Mouse (Mus musculus) MEL (cell line): ENCODE data around the gene Pcbp4.

ENCODE experiments used
- BHLHE40 ChIP-seq: IDR thresholded peaks from 2 replicates; pipeline ENCODE4 v1.6.1; 2012; ENCODE audit warnings: low read depth, mild to moderate bottlenecking, inconsistent platforms, low read length, improper control_type of control experiment, borderline replicate concordance
- CHD1 ChIP-seq: IDR thresholded peaks from 2 replicates; pipeline ENCODE4 v1.6.1; 2012; ENCODE audit warnings: low read depth, mild to moderate bottlenecking, inconsistent platforms, low read length, improper control_type of control experiment
- CTCF ChIP-seq, 3 experiments: IDR thresholded peaks in 2 of 3; conservative IDR thresholded peaks in 1 of 3; 2 replicates each; pipeline ENCODE4 v1.5.1; 2011 to 2012; ENCODE audit warnings: low read length in 3 of 3, low read depth in 2 of 3, mild to moderate bottlenecking in 2 of 3, improper control_type of control experiment in 1 of 3, inconsistent platforms in 1 of 3, mixed read lengths in 1 of 3, moderate library complexity in 1 of 3; ENCODE audit not compliant: control insufficient read depth in 1 of 3, insufficient read depth in 1 of 3, poor library complexity in 1 of 3, severe bottlenecking in 1 of 3
- ETS1 ChIP-seq: IDR thresholded peaks from 2 replicates; pipeline ENCODE4 v1.6.1; 2012; ENCODE audit warnings: low read depth, mild to moderate bottlenecking, inconsistent platforms, low read length, improper control_type of control experiment, moderate library complexity
- GABPA ChIP-seq: IDR thresholded peaks from 2 replicates; pipeline ENCODE4 v1.6.1; 2012; ENCODE audit warnings: low read depth, mild to moderate bottlenecking, inconsistent platforms, low read length, improper control_type of control experiment, moderate library complexity
- MAFK ChIP-seq: IDR thresholded peaks from 2 replicates; pipeline ENCODE4 v1.6.1; 2011; ENCODE audit warnings: low read depth, mild to moderate bottlenecking, low read length, improper control_type of control experiment, borderline replicate concordance
- MAZ ChIP-seq: IDR thresholded peaks from 2 replicates; pipeline ENCODE4 v1.6.1; 2012; ENCODE audit warnings: low read depth, mild to moderate bottlenecking, inconsistent platforms, low read length, improper control_type of control experiment
- MXI1 ChIP-seq: IDR thresholded peaks from 2 replicates; pipeline ENCODE4 v1.6.1; 2011; ENCODE audit warnings: mild to moderate bottlenecking, low read depth, low read length, improper control_type of control experiment
- MYC ChIP-seq: IDR thresholded peaks from 2 replicates; pipeline ENCODE4 v1.6.1; 2011; ENCODE audit warnings: low read depth, mild to moderate bottlenecking, low read length, improper control_type of control experiment, moderate library complexity
- NELFE ChIP-seq: IDR thresholded peaks from 2 replicates; pipeline ENCODE4 v1.6.1; 2011; ENCODE audit warnings: low read depth, low read length, improper control_type of control experiment
- POLR2A ChIP-seq, 2 experiments: IDR thresholded peaks; 2 replicates each; pipeline ENCODE4 v1.6.1; 2011 to 2012; ENCODE audit warnings: low read length in 2 of 2, mild to moderate bottlenecking in 2 of 2, control low read depth in 1 of 2, improper control_type of control experiment in 1 of 2, low read depth in 1 of 2, moderate library complexity in 1 of 2; ENCODE audit not compliant: control insufficient read depth in 1 of 2, insufficient read depth in 1 of 2, poor library complexity in 1 of 2
- POLR2AphosphoS5 ChIP-seq: IDR thresholded peaks from 2 replicates; pipeline ENCODE4 v1.6.1; 2012; ENCODE audit warnings: low read depth, borderline replicate concordance, mild to moderate bottlenecking, inconsistent platforms, low read length, moderate library complexity, mixed read lengths
- TCF12 ChIP-seq: IDR thresholded peaks from 2 replicates; pipeline ENCODE4 v1.6.1; 2014; ENCODE audit warnings: low read depth, mild to moderate bottlenecking, inconsistent platforms, low read length, improper control_type of control experiment, moderate library complexity
- ZC3H11A ChIP-seq: IDR thresholded peaks from 2 replicates; pipeline ENCODE4 v1.6.1; 2012; ENCODE audit warnings: low read depth, mild to moderate bottlenecking, inconsistent platforms, low read length, improper control_type of control experiment

GRCm38 (mm10) chr9:106501846-106502245, 48.8 kb downstream of the Pcbp4 start:
- TF ChIP-seq TCF12 (no peak), MXI1 (no peak), NELFE (no peak), CTCF (IDR thresholded peaks at IDR 0.05 in 2 of 3, conservative IDR thresholded peaks at IDR 0.05 in 1 of 3; ENCODE audit: control insufficient read depth in 1 of 3, insufficient read depth in 1 of 3, low read depth in 2 of 3, low read length in 3 of 3, poor library complexity in 1 of 3, severe bottlenecking in 1 of 3) (no peak), ZC3H11A (no peak), GABPA (no peak), MAZ (no peak), POLR2A (IDR thresholded peaks at IDR 0.05; ENCODE audit: control insufficient read depth in 1 of 2, insufficient read depth in 1 of 2, low read depth in 1 of 2, low read length in 2 of 2, poor library complexity in 1 of 2) (no peak), BHLHE40 (no peak), MAFK (no peak), CHD1 (no peak), ETS1 (no peak), MYC (no peak), POLR2AphosphoS5 (no peak)
